Mouse (Mus musculus): ENCODE data around the gene Gm42742.

DNA sequence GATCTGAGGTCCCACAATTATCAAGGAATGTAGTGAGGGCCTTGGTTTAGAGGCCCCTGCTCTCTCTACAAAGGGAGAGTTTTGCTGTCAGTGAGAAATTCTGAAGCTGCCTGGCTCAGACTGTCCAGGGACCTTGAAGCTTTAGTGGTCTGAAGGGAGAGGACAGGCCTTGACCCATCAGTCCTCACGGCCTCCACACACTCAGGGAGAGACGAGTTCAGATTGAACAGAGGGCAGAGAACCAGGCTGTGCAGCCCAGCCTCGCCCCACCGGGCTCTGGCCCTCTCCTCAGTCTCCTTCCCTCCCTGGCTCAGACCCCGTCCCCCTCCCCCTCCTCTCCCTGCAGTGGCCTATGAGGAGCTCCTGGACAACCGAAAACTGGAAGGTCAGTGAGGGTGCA, 53.5 kb downstream of the Gm42742 start:
- TF ChIP-seq POLR2A (IDR thresholded peaks at IDR 0.05; ENCODE audit: control insufficient read depth in 1 of 2, insufficient read depth in 1 of 2, low read depth in 1 of 2, low read length in 2 of 2, poor library complexity in 1 of 2) (no peak), ZNF384 (IDR thresholded peaks at IDR 0.05; ENCODE audit: low read depth, low read length) (no peak), CTCF (IDR thresholded peaks at IDR 0.05 in 2 of 3, conservative IDR thresholded peaks at IDR 0.05 in 1 of 3; ENCODE audit: control insufficient read depth in 1 of 3, insufficient read depth in 1 of 3, low read depth in 2 of 3, low read length in 3 of 3, poor library complexity in 1 of 3, severe bottlenecking in 1 of 3) (no peak), CHD1 (IDR thresholded peaks at IDR 0.05; ENCODE audit: low read depth, low read length) (no peak), HCFC1 (IDR thresholded peaks at IDR 0.05; ENCODE audit: low read depth, low read length) (no peak), EP300 (IDR thresholded peaks at IDR 0.05; ENCODE audit: low read depth in 1 of 2, low read length in 2 of 2) (no peak), POLR2AphosphoS2 (IDR thresholded peaks at IDR 0.05; ENCODE audit: low read length) (no peak), MAX (IDR thresholded peaks at IDR 0.05; ENCODE audit: low read length) (no peak), MAZ (IDR thresholded peaks at IDR 0.05; ENCODE audit: low read depth, low read length) (no peak), GABPA (IDR thresholded peaks at IDR 0.05; ENCODE audit: low read depth, low read length) (no peak), USF1 (IDR thresholded peaks at IDR 0.05; ENCODE audit: low read depth, low read length) (no peak), NRF1 (IDR thresholded peaks at IDR 0.05; ENCODE audit: insufficient read depth, low read depth, low read length, poor library complexity, severe bottlenecking) (no peak)

Data from MEL (cell line).